Mouse (Mus musculus): ENCODE measurements at regions not wholly inside any gene's neighbourhood (a gene's known extent, or its start where the extent isn't known, plus 50 kb on each side); places are given as distances from the start of the nearest gene placed in this dataset. TPM values are rescaled to one million over a fixed set of nuclear protein-coding genes. Genes with fewer than 3 reads are reported as not detected.

DNA sequence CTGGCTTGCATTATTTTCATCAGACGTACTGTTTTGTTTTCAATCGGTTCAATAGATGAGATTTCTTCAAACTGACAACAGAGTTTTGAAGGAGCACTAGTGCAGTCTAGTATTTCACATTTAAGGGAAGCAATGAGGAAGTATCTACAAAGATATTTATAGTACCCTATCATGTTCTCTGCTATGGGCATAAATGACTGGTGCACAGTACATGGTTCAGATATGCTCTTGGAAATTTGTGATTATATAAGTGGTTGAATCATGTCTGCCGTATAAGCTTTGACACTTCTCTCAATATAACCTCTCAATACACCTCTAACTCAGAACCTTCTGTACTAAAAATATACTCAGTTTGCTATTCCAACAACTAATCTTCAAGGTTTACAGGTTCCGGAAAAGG lies 1390.7 kb downstream of the Zpld1 start:
- H3K9ac ChIP-seq (replicated peaks; ENCODE audit: low read depth, low read length), result no peak overlapping the region
- no peaks in the 10 kb centered on the region for H3K36me3 ChIP-seq (replicated peaks; ENCODE audit: control insufficient read depth, insufficient read depth, low read length)
- no peak overlapping the region for H3K27ac ChIP-seq (ENCODE audit: low read depth)
- no peak for TF ChIP-seq EP300 (IDR thresholded peaks at IDR 0.05; ENCODE audit: low read depth)
- TF ChIP-seq CTCF (IDR thresholded peaks at IDR 0.05; ENCODE audit: low read depth), result no peak
- no peaks in the 10 kb centered on the region for H3K4me1 ChIP-seq (ENCODE audit: control insufficient read depth, insufficient read depth)
- H3K4me3 ChIP-seq (ENCODE audit: low read depth, low read length), result no peak overlapping the region
- WGBS, result 46% methylated on average over 4 of the region's 4 CpGs
- DNase-seq (ENCODE audit: low spot score) (peak; percentile 7), ATAC-seq (ENCODE audit: insufficient read depth, low read depth) (peak; percentile 58; the same call in 1 of the 2 replicates)
- no peaks in the 10 kb centered on the region for H3K27me3 ChIP-seq (ENCODE audit: control insufficient read depth, insufficient read depth, low read length)
- H3K9me3 ChIP-seq (replicated peaks; ENCODE audit: control insufficient read depth, low read length), result no peaks in the 10 kb centered on the region
- no peak overlapping the region for H3K4me2 ChIP-seq (ENCODE audit: low read depth, low read length)

DNA sequence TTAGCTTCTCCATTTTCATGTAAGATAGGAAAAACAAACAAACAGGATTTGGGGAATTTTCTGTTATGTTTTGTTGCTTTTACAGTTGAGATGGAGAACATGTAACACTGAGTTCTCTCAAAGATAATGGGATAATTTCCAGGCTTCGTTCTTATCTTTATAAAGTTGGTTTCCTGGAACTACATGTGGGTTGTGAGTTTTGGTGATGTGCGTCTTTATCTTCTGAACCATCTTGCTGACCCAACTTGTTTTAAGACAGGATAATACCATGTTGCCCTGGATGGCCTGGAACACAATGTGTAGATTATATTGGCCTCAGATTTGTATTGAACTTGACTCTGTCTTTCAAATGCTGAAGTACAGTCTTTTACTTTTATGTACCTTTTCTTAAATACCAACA lies 1394.0 kb downstream of the Zpld1 start:
- H3K27me3 ChIP-seq (ENCODE audit: control insufficient read depth, insufficient read depth, low read length), result no peaks in the 10 kb centered on the region
- DNase-seq (ENCODE audit: low spot score) (no peak), ATAC-seq (ENCODE audit: insufficient read depth, low read depth) (no peak)
- H3K27ac ChIP-seq (ENCODE audit: low read depth), result no peak overlapping the region
- no peak overlapping the region for H3K4me3 ChIP-seq (ENCODE audit: low read depth, low read length)
- no peaks in the 10 kb centered on the region for H3K4me1 ChIP-seq (ENCODE audit: control insufficient read depth, insufficient read depth)
- TF ChIP-seq EP300 (IDR thresholded peaks at IDR 0.05; ENCODE audit: low read depth), result no peak
- no peak for TF ChIP-seq CTCF (IDR thresholded peaks at IDR 0.05; ENCODE audit: low read depth)
- no peaks in the 10 kb centered on the region for H3K9me3 ChIP-seq (replicated peaks; ENCODE audit: control insufficient read depth, low read length)
- no peak overlapping the region for H3K9ac ChIP-seq (replicated peaks; ENCODE audit: low read depth, low read length)
- no peaks in the 10 kb centered on the region for H3K36me3 ChIP-seq (replicated peaks; ENCODE audit: control insufficient read depth, insufficient read depth, low read length)
- WGBS, result 51% methylated on average over 2 of the region's 2 CpGs
- no peak overlapping the region for H3K4me2 ChIP-seq (ENCODE audit: low read depth, low read length)

DNA sequence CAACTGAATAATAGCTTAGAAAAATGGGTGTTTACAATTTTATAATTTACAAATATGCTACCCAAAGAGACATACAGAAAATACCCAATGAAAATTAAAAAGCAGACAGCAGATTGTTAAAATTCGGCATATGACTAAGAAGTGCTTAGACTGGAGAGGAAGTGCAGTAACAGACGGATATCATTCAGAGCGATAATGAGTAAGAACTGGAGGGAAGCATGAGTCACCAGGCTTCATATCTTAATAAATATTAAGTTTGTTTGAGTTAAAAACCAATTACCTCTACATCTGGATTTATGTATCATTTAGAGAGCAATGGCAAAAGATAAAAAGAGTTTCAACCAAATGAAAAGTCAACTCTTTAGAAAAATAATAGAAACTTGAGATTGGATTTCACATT lies 1413.5 kb upstream of the Alcam start:
- DNase-seq (ENCODE audit: low spot score) (no peak), ATAC-seq (ENCODE audit: insufficient read depth, low read depth) (no peak)
- Histone ChIP-seq H3K27me3 (ENCODE audit: control insufficient read depth, insufficient read depth, low read length) (no peaks in the 10 kb centered on the region), H3K4me3 (ENCODE audit: low read depth, low read length) (no peak overlapping the region), H3K36me3 (replicated peaks; ENCODE audit: control insufficient read depth, insufficient read depth, low read length) (no peaks in the 10 kb centered on the region), H3K9ac (replicated peaks; ENCODE audit: low read depth, low read length) (no peak overlapping the region), H3K4me1 (ENCODE audit: control insufficient read depth, insufficient read depth) (no peaks in the 10 kb centered on the region), H3K27ac (ENCODE audit: low read depth) (no peak overlapping the region), H3K9me3 (replicated peaks; ENCODE audit: control insufficient read depth, low read length) (no peaks in the 10 kb centered on the region), H3K4me2 (ENCODE audit: low read depth, low read length) (no peak overlapping the region)
- WGBS, result 65% methylated on average over 3 of the region's 3 CpGs
- TF ChIP-seq CTCF (IDR thresholded peaks at IDR 0.05; ENCODE audit: low read depth) (no peak), EP300 (IDR thresholded peaks at IDR 0.05; ENCODE audit: low read depth) (no peak)

DNA sequence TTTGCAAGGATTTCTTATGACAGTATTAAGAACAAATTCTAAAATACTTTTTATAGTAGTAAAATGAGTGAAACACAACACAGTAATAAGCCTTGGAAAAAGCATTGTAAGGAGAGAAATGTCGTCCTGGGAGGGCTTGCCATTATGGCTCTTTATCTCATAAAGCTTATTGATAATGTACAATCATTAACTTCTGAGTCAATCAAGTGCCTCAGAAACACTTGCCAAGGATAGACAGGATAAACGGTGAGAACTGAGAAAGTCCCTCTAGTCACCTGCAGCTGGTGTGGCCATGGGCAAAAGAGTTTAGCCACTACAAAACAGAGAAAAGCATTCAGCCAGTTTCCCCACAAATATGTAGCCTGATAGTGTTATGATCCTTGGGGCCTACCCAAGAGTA lies 1386.8 kb upstream of the Alcam start:
- Histone ChIP-seq H3K9me3 (replicated peaks; ENCODE audit: control insufficient read depth, low read length) (no peaks in the 10 kb centered on the region), H3K4me2 (ENCODE audit: low read depth, low read length) (no peak overlapping the region)

More for the DNA sequence above, 1386.8 kb upstream of the Alcam start:
- ATAC-seq (ENCODE audit: insufficient read depth, low read depth) (no peak), DNase-seq (ENCODE audit: low spot score) (no peak)
- H3K27ac ChIP-seq (ENCODE audit: low read depth), result no peak overlapping the region
- TF ChIP-seq CTCF (IDR thresholded peaks at IDR 0.05; ENCODE audit: low read depth), result no peak
- no peak for TF ChIP-seq EP300 (IDR thresholded peaks at IDR 0.05; ENCODE audit: low read depth)
- H3K9ac ChIP-seq (replicated peaks; ENCODE audit: low read depth, low read length), result no peak overlapping the region
- H3K4me1 ChIP-seq (ENCODE audit: control insufficient read depth, insufficient read depth), result no peaks in the 10 kb centered on the region
- no peaks in the 10 kb centered on the region for H3K27me3 ChIP-seq (ENCODE audit: control insufficient read depth, insufficient read depth, low read length)
- H3K4me3 ChIP-seq (ENCODE audit: low read depth, low read length), result no peak overlapping the region
- WGBS, result 54% methylated on average over 2 of the region's 2 CpGs
- no peaks in the 10 kb centered on the region for H3K36me3 ChIP-seq (replicated peaks; ENCODE audit: control insufficient read depth, insufficient read depth, low read length)

Small RNA genes lying in the stretch of these regions (microRNA-seq; reads per million reads assigned to microRNA genes)
- gene Gm25041, result not detected

Measured in heart, postnatal 0 days (tissue).